Mouse (Mus musculus) lung, embryonic 14.5 days (tissue): Measurements from ENCODE around the gene Erich3. TPM values are rescaled to one million over a fixed set of nuclear protein-coding genes. Genes with fewer than 3 reads are reported as not detected.

Experiments used
- ATAC-seq: fragments of 200-750 bp; cut with Nextera tagmentation; 2 replicates; pipeline ENCODE4 v1.8.0; 2017; ENCODE audit warnings: mild to moderate bottlenecking, moderate TSS enrichment, moderate library complexity; ENCODE audit not compliant: insufficient read depth
- DNase-seq: peaks from one replicate; pipeline ENCODE4 v3.0.0-alpha.2; 2015
- H3K27ac ChIP-seq: fragments of 300-500 bp; sonication (generic); 2 replicates; pipeline ENCODE4 v1.5.1; 2014; ENCODE audit warnings: low read depth, mild to moderate bottlenecking, moderate library complexity
- H3K27me3 ChIP-seq: fragments of 300-500 bp; sonication (generic); 2 replicates; pipeline ENCODE4 v1.6.1; 2014; ENCODE audit warnings: low read length, control low read depth; ENCODE audit not compliant: insufficient read depth
- H3K36me3 ChIP-seq: fragments of 300-500 bp; sonication (generic); 2 replicates; pipeline ENCODE4 v1.6.1; 2014; ENCODE audit warnings: control low read depth; ENCODE audit not compliant: insufficient read depth
- H3K4me1 ChIP-seq: fragments of 300-500 bp; sonication (generic); 2 replicates; pipeline ENCODE4 v1.6.1; 2014; ENCODE audit warnings: antibody characterized with exemption, control low read depth; ENCODE audit not compliant: insufficient read depth
- H3K4me2 ChIP-seq: fragments of 300-500 bp; sonication (generic); 2 replicates; pipeline ENCODE4 v1.6.1; 2014; ENCODE audit warnings: mild to moderate bottlenecking
- H3K4me3 ChIP-seq: fragments of 300-500 bp; sonication (generic); 2 replicates; pipeline ENCODE4 v1.5.1; 2014; ENCODE audit warnings: low read depth, low read length
- H3K9ac ChIP-seq: fragments of 300-500 bp; sonication (generic); 2 replicates; pipeline ENCODE4 v1.6.1; 2014
- H3K9me3 ChIP-seq: fragments of 300-500 bp; sonication (generic); 2 replicates; pipeline ENCODE4 v1.6.1; 2016; ENCODE audit warnings: low read depth, low read length, control low read depth
- CTCF ChIP-seq: IDR thresholded peaks from 2 replicates; pipeline ENCODE4 v1.5.1; 2016; ENCODE audit warnings: antibody characterized with exemption, low read depth
- whole genome bisulfite sequencing: fragments of 180-500 bp; shearing (Covaris S2); extraction: QIAGEN DNeasy Blood & Tissue Kit; methylation state at CpG from one replicate; pipeline ENCODE4 v1.1.7; 2014; 5-methylcytosine and 5-hydroxymethylcytosine counted together
- polyA plus RNA-seq: library from polyadenylated mRNA; unstranded; fragments of >200 nt; fragmentation: Nextera tagmentation; extraction: Ambion mirVana; gene quantifications from 2 replicates; pipeline ENCODE4 v1.2.1, GENCODE M21; 2014

The Erich3 gene
- polyA plus RNA-seq, 1 experiment from 2014 or later = not detected

DNA sequence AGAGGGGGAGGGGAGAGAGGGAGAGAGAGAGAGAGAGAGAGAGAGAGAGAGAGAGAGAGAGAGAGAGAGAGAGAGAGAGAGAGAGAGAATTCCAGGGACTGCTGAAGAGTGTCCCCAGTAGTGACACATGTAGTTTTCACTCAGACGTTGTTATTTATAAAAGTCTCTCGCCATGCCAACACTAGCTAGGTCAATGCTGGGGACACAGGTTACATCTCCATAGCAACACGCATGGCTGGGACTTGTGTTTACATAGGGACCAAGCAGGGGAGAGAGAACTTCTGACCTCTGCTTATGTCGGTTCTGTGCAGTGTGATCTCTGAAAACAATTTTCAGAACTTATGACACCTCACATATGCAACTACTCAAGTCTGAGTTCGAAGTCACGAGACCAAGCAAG is 9.4 kb upstream of the Erich3 start:
- Histone ChIP-seq H3K9me3 (no peaks in the 10 kb centered on the region), H3K9ac (no peak overlapping the region), H3K36me3 (no peaks in the 10 kb centered on the region), H3K27me3 (0 out of 2 replicates have a peak, but pooled peaks cover 2% of the 10 kb centered on the region), H3K4me1 (no peaks in the 10 kb centered on the region), H3K4me2 (no peak overlapping the region), H3K27ac (no peak overlapping the region), H3K4me3 (no peak overlapping the region)
- ATAC-seq = peak; percentile 30; the same call in 1 of the 2 replicates
- TF ChIP-seq CTCF = no peak
- 25% methylated on average over 6 of the region's 6 CpGs for WGBS
- DNase-seq = no peak

DNA sequence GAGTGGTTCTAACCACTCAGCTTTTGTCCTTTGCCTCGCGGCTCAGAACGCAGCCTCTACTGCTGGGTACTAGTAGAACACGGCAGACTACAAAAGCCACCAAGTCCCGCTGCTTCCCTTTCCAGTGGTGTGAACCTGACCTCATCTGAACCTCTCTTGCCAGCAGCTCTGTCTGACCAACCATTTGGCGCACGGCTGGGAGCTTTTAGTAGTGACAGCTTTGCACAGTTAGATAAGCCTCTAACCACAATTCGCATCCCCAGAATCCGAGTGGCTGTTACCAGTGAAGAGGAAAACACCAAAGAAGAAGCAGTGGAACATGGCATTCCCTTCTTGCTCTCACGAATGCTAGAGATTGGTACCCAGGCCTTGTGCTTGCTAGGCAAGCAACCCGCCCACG is 8.8 kb upstream of the Erich3 start:
- WGBS = 52% methylated on average over 12 of the region's 12 CpGs
- Histone ChIP-seq H3K9ac (no peak overlapping the region), H3K4me3 (no peak overlapping the region), H3K4me2 (no peak overlapping the region), H3K36me3 (no peaks in the 10 kb centered on the region), H3K4me1 (no peaks in the 10 kb centered on the region), H3K9me3 (no peaks in the 10 kb centered on the region), H3K27ac (no peak overlapping the region), H3K27me3 (0 out of 2 replicates have a peak, but pooled peaks cover 2% of the 10 kb centered on the region)
- no peak for ATAC-seq
- TF ChIP-seq CTCF = no peak
- peak; percentile 8 for DNase-seq

DNA sequence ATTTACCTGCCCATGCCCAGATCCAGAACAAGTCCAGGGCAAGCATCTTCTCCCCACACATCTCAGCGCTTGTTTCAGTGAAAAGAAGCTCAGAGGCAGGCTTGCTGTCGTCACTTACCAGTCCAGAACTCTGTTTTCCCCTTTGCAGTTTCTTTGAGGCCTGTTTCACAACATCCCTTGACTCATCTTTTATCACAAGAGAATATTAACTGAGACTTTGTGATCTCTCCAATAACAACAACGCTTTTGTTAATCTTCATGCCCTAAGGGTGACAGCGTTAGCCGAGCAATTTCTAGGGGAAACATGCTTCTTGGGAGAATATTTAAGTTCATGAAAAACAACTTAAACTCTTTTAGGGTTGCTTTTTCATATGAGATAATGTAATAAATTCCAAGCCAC is 7.9 kb upstream of the Erich3 start:
- 76% methylated on average over 5 of the region's 5 CpGs for WGBS
- H3K4me2 ChIP-seq = no peak overlapping the region

DNA sequence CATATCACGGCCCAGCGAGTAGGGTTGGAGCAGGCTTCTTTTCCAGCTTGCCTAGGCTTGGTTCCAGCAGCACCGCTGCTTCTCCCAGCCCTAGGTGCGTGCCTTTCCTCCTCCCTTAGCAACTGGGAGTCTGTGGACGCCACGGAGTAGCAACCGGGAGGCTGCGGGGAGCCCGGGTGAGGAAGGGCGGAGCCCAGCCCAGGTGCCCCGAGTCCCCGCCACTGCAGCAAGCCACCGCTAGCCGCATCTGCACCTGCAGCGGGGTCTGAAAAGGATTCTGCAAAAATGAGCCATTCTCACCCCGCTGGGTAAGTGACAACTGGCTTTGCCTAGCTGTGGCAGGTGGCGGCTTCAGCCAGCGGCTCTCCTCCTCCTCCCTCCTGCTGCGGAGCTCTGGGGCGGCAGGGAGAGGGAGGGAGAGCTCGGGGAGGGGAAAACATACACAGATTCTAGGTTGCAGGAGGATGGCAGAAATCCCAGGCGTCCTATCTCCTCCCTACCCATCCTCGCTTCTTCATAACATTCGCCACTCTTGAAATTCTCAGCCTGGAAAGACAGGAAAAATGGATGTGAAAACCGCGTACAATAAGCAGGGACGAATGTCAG is 420 bp downstream of the Erich3 start:
- Histone ChIP-seq H3K27me3 (peaks cover 35% of the 10 kb centered on the region), H3K9me3 (no peaks in the 10 kb centered on the region), H3K36me3 (no peaks in the 10 kb centered on the region), H3K4me3 (peak overlapping the region; percentile 22; the same call in 1 of the 2 replicates), H3K4me1 (no peaks in the 10 kb centered on the region), H3K27ac (no peak overlapping the region), H3K9ac (no peak overlapping the region), H3K4me2 (peak overlapping the region; percentile 53)
- ATAC-seq (peak; percentile 79), DNase-seq (peak; percentile 34)
- 2% methylated on average over 26 of the region's 27 CpGs for WGBS
- TF ChIP-seq CTCF = no peak

More for the DNA sequence above, 7.9 kb upstream of the Erich3 start:
- Histone ChIP-seq H3K4me1 (no peaks in the 10 kb centered on the region), H3K4me3 (no peak overlapping the region), H3K9ac (no peak overlapping the region), H3K27ac (no peak overlapping the region), H3K36me3 (no peaks in the 10 kb centered on the region), H3K9me3 (no peaks in the 10 kb centered on the region), H3K27me3 (0 out of 2 replicates have a peak, but pooled peaks cover 2% of the 10 kb centered on the region)
- DNase-seq (no peak), ATAC-seq (no peak)
- no peak for TF ChIP-seq CTCF

DNA sequence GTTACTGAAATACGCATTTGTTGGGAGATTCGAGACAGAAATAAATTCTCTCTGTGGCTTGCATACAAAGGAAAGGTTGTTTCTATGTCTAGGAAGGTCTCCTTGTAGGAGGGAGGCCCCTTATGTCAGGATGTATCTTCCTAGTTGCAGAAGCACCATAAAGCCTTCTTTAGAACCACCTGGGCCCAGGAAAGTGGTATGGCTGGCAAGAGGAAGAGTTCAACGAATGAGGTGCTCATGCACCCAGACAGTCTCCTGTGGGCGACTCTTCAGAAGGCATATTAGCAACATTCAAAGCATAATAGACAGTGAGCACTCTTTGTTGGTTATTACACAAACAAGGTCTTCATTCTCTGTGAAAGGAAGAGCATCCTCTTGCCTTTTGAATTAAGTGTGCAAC is 977 bp downstream of the Erich3 start:
- Histone ChIP-seq H3K36me3 (no peaks in the 10 kb centered on the region), H3K4me1 (no peaks in the 10 kb centered on the region), H3K4me3 (no peak overlapping the region), H3K9ac (no peak overlapping the region), H3K4me2 (no peak overlapping the region), H3K27me3 (peaks cover 35% of the 10 kb centered on the region), H3K9me3 (no peaks in the 10 kb centered on the region), H3K27ac (no peak overlapping the region)
- TF ChIP-seq CTCF = no peak
- DNase-seq (no peak), ATAC-seq (no peak)
- WGBS = 39% methylated on average over 4 of the region's 4 CpGs

DNA sequence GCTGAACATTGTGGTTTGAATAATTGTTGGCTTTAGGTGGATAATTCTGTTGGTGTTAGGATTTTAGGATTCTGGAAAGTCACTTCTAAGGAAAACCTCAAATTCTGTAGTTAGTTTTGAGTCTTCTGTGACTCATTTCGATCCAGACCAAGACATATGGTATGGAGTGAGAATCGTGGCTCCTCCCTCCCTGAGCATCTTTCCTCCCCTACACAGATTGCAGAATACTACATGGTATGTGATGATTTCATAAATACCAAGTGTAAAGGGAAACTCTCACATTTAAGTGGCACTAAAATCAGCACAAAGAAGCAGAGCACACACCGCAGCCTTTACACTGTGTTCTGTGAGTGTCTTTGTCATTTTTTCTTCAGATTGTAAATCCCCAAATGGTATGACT is 4.8 kb downstream of the Erich3 start:
- whole genome bisulfite sequencing = 77% methylated on average over 3 of the region's 3 CpGs
- Histone ChIP-seq H3K4me2 (no peak overlapping the region), H3K9me3 (no peaks in the 10 kb centered on the region), H3K9ac (no peak overlapping the region), H3K4me3 (no peak overlapping the region), H3K27ac (no peak overlapping the region), H3K36me3 (no peaks in the 10 kb centered on the region), H3K4me1 (no peaks in the 10 kb centered on the region), H3K27me3 (peaks cover 25% of the 10 kb centered on the region)
- ATAC-seq = no peak
- no peak for DNase-seq
- TF ChIP-seq CTCF = no peak

DNA sequence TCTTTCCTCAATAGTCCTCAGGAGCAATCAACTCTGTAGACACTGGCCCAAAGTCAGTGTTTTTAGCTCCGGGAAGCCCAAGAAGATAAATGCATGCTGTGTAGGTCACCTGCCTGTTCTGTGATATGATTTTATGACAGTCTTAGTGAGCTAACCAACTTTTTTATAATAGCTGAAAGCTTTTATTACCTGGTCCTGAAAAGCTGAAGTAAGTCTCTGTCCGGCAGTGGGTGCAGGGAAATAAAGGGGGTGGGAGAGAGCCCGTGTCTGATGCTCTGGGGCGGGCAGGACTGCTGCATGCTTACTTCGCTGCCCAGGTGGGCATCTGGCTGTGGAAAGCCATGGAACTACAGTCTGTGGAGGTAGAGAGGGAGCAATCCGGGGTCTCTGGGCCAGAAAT is 6.9 kb downstream of the Erich3 start:
- Histone ChIP-seq H3K9ac (no peak overlapping the region), H3K9me3 (no peaks in the 10 kb centered on the region), H3K36me3 (no peaks in the 10 kb centered on the region), H3K4me2 (no peak overlapping the region), H3K4me1 (no peaks in the 10 kb centered on the region), H3K4me3 (no peak overlapping the region), H3K27me3 (peaks cover 7% of the 10 kb centered on the region; the same call in 1 of the 2 replicates), H3K27ac (no peak overlapping the region)
- DNase-seq (no peak), ATAC-seq (no peak)
- TF ChIP-seq CTCF = no peak
- 76% methylated on average over 6 of the region's 6 CpGs for WGBS
